Mouse (Mus musculus) splenic B cell, adult 2 months (primary cell): ENCODE results near the gene BC005624.

ENCODE experiments used
- DNase-seq: peaks from one replicate; pipeline ENCODE4 v3.0.0-alpha.2; 2011; ENCODE audit warnings: low read depth, low spot score
- H3K27me3 ChIP-seq: 2 replicates; pipeline ENCODE4 v1.6.1; 2012; ENCODE audit warnings: mild to moderate bottlenecking, low read length, moderate library complexity, mixed read lengths; ENCODE audit not compliant: control insufficient read depth, poor library complexity, insufficient read depth, severe bottlenecking
- H3K36me3 ChIP-seq: 2 replicates; pipeline ENCODE4 v1.6.1; 2012; ENCODE audit warnings: mild to moderate bottlenecking, low read length, moderate library complexity, mixed read lengths; ENCODE audit not compliant: control insufficient read depth, poor library complexity, insufficient read depth, severe bottlenecking

The BC005624 gene

GRCm38 (mm10) chr2:30998443-30999260 is 16.7 kb upstream of the BC005624 start:
- no peak for DNase-seq
- no peaks in the 10 kb centered on the region for H3K36me3 ChIP-seq
- no peaks in the 10 kb centered on the region for H3K27me3 ChIP-seq

- no peaks in the 10 kb centered on the region for H3K36me3 ChIP-seq
- H3K27me3 ChIP-seq, result no peaks in the 10 kb centered on the region
- DNase-seq, result no peak
Observed at GRCm38 (mm10) chr2:30995432-30995996, 13.5 kb upstream of the BC005624 start.

- Histone ChIP-seq H3K36me3 (no peaks in the 10 kb centered on the region), H3K27me3 (no peaks in the 10 kb centered on the region)
- DNase-seq, result no peak
Observed at GRCm38 (mm10) chr2:30994853-30995252, 12.9 kb upstream of the BC005624 start.

GRCm38 (mm10) chr2:30990221-30990620 is 8.2 kb upstream of the BC005624 start:
- 0 out of 2 replicates have a peak, but pooled peaks cover 2% of the 10 kb centered on the region for H3K36me3 ChIP-seq
- no peak for DNase-seq
- no peaks in the 10 kb centered on the region for H3K27me3 ChIP-seq

GRCm38 (mm10) chr2:30985111-30986020 is 3.4 kb upstream of the BC005624 start:
- H3K36me3 ChIP-seq, result 0 out of 2 replicates have a peak, but pooled peaks cover 2% of the 10 kb centered on the region
- H3K27me3 ChIP-seq, result no peaks in the 10 kb centered on the region
- peak; percentile 34 for DNase-seq

- peaks cover 3% of the 10 kb centered on the region for H3K36me3 ChIP-seq
- DNase-seq, result no peak
- H3K27me3 ChIP-seq, result no peaks in the 10 kb centered on the region
Observed at GRCm38 (mm10) chr2:30983024-30983423, 1.0 kb upstream of the BC005624 start.

- H3K36me3 ChIP-seq, result peaks cover 2% of the 10 kb centered on the region; the same call in 1 of the 2 replicates
- DNase-seq, result peak; percentile 86
- no peaks in the 10 kb centered on the region for H3K27me3 ChIP-seq
Observed at GRCm38 (mm10) chr2:30967352-30968327, 14.4 kb downstream of the BC005624 start, which contains the start of gene Tor1a. TSS of gene Tor1a (minus strand) at chr2:30967933.

GRCm38 (mm10) chr2:30966826-30967225 is 15.2 kb downstream of the BC005624 start:
- no peaks in the 10 kb centered on the region for H3K27me3 ChIP-seq
- peaks cover 3% of the 10 kb centered on the region; the same call in 1 of the 2 replicates for H3K36me3 ChIP-seq
- DNase-seq, result peak; percentile 44

- no peak for DNase-seq
- H3K36me3 ChIP-seq, result peaks cover 5% of the 10 kb centered on the region
- H3K27me3 ChIP-seq, result no peaks in the 10 kb centered on the region
Observed at GRCm38 (mm10) chr2:30965627-30966026, 16.4 kb downstream of the BC005624 start.

- no peaks in the 10 kb centered on the region for H3K27me3 ChIP-seq
- DNase-seq, result no peak
Observed at GRCm38 (mm10) chr2:30962570-30963254, 19.3 kb downstream of the BC005624 start.

GRCm38 (mm10) chr2:30959856-30960255 is 22.1 kb downstream of the BC005624 start:
- no peaks in the 10 kb centered on the region for H3K27me3 ChIP-seq
- DNase-seq, result no peak
- H3K36me3 ChIP-seq, result peaks cover 6% of the 10 kb centered on the region

More at GRCm38 (mm10) chr2:30962570-30963254, 19.3 kb downstream of the BC005624 start:
- H3K36me3 ChIP-seq, result peaks cover 6% of the 10 kb centered on the region

- no peaks in the 10 kb centered on the region for H3K27me3 ChIP-seq
- no peak for DNase-seq
- peaks cover 6% of the 10 kb centered on the region for H3K36me3 ChIP-seq
Observed at GRCm38 (mm10) chr2:30958726-30959125, 23.3 kb downstream of the BC005624 start.

GRCm38 (mm10) chr2:30957511-30957910 is 24.5 kb downstream of the BC005624 start:
- DNase-seq, result no peak
- no peaks in the 10 kb centered on the region for H3K27me3 ChIP-seq
- H3K36me3 ChIP-seq, result peaks cover 6% of the 10 kb centered on the region
